Mouse (Mus musculus) heart, postnatal 10 days (tissue): ENCODE data around the gene Slc16a10. TPM values are rescaled to one million over a fixed set of nuclear protein-coding genes. Genes with fewer than 3 reads are reported as not detected.

Experiments used
- DNase-seq, 2 experiments: peaks; one replicate each; pipeline ENCODE4 v3.0.0; 2021
- intact Hi-C: fragments of 180-260 bp; cut with DNase I; formaldehyde crosslinking; loops from one replicate; pipeline ENCODE4 v1.15.1; 2025
- total RNA-seq, 2 experiments: library from RNA; stranded (reverse); gene quantifications; 2 replicates each; pipeline ENCODE4 v1.2.3; 2021

Gene Slc16a10
- total RNA-seq, 2 experiments from 2014 or later: 13.4 to 16.2 TPM

DNA sequence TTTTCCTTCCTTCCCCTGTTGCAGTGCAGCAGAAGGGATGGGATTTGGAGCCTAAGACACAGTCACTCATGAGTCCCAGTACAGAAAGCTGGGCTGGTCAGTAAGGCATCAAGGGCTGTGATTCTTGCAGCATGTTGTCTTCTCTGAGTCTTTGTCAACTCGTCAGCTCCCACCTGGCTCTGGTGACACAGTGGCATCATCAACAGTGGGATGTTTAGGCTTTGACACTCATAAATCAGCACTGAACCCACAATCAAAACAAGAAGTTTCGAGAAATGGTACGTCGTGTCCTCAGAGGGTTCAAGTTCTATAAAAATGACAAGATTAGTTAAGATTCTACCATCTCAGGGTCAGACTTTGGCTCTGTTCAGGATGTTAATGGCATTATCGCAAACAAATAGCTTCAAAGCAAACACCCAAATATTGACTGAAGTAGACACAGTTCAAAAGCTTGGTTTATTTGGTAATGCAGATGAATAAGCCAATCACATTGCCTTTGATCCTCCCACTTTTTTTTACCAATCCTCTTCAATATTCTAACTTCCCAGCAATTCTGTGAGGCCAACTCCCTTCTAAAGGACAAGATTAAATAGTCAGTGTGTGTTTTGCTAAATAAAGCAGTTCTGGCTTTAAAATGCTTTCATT lies 23.2 kb downstream of the Slc16a10 start:
- intact Hi-C loops: no loop called here
- no peak for DNase-seq

DNA sequence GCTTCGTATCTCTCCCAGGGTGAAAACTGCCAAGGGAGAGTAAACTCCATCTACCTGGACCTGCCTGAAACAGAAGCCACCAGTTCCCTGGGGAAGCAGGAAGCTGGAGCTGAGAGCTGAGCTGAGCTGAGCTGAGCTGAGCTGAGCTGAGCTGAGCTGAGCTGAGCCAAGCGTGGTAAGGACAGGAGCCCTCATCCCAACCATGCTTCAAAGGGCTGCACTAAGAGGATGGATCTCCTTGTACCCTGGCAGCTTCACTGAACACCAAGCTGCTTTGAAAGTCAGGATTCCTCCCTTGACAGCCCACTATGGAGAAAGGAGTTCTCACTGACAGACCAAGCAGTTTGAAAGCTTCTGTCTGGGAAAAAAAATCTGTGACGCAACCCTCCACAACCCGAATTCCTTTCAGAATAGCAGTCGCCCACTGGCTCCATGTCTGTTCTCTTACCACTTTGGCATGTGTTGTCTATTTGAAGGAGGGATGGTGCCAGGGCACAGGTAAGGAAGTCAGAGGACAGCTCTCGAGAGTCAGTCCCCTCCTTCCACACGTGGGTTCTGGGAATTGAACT lies 28.5 kb downstream of the Slc16a10 start:
- DNase-seq: no peak
- intact Hi-C loops: no loop called here

DNA sequence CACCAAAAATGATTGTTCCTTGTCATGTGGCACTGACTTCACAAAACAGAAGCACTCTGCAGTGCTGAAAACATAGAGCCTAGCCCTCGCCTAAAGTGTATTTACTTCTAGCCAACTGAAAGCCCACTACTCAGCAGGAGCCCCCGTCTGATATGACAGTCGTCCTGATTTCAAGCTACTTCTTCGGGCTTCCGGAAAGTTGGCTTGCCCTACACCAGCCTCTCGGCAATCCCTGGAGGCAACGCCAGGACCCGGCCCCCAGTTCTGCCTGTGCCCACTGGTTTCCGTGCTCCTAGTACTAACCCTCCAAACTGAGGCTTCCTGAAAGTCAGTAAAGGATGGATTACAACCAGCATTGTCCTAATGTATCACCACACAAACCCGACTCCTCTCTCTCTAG lies 29.8 kb downstream of the Slc16a10 start:
- intact Hi-C loops: no loop called here
- no peak for DNase-seq

DNA sequence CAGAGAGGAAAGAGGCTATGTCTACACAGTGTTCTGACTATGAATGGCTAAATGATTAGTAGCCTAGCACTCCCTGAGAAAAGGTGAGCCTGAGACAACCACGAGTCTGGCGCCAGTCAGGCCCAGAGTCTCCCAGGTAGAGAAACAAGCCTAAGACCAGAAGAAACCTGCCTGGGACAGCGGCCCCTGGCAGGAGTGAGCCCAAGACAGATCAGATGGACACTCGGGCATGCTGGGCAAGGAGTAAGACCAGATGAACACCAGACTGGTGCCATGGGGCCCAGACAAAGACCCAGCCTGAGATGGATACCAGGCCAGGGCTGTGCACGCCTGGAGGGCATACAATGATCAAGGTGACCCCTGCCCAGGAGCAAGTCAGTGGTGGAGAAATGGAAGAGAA lies 32.5 kb downstream of the Slc16a10 start:
- DNase-seq: no peak
- intact Hi-C loops: no loop called here

DNA sequence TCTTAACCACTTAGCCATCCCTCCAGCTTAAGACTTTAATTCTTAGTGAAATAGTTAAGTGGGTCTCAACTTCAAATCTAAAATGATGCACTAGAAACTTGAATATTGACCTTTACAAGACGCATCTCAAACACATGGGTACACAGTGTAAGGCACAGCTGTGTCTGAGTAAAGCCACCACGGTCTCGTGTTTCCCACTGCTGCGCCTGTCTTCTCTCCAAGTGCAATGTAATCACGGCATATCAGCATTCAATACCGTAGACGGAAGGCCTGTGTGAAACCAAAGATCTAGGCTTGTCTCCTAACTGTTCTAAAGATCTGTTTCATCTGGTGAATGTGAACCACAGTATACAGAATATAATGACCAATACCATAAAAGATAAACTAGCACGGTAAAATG lies 33.1 kb downstream of the Slc16a10 start:
- DNase-seq: no peak
- intact Hi-C loops: no loop called here

DNA sequence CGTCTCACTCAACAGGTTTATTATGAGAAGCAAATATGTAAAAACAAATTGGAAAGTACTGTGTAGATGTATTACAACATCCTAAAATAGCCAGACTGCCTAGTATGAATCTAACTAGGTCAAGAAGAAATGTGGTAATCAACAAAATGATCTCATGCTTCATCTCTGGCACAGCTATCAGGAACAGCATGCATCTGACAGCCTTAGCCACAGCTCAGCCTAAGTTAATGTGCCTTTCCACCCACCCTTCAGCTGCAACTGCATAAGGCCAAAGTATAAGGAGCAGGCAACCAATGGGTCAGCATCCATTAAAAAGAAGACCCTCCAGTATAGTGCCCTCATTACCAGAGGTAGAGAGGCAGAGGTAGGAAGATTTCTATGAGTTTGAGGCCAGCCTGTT lies 34.1 kb downstream of the Slc16a10 start:
- no peak for DNase-seq
- intact Hi-C loops: no loop called here

DNA sequence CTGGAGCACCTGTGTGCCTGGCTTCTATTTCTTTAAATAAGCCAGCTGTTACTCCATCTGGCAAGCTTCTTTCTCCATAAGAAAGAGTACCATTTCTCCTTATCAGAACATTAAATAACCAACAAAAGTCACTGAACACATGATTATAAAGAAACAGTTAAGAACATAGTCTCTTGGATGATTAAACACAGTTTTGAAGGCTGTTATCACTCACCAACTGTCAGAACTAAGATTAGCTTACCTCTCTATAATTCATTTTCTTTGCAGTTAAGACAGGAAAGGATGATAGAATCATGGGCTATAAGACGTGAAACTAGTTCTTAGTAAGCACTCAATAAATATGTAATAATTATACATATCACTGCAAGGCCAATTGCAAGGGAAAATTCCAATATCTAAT lies 36.9 kb downstream of the Slc16a10 start:
- intact Hi-C loops: no loop called here
- DNase-seq: no peak

DNA sequence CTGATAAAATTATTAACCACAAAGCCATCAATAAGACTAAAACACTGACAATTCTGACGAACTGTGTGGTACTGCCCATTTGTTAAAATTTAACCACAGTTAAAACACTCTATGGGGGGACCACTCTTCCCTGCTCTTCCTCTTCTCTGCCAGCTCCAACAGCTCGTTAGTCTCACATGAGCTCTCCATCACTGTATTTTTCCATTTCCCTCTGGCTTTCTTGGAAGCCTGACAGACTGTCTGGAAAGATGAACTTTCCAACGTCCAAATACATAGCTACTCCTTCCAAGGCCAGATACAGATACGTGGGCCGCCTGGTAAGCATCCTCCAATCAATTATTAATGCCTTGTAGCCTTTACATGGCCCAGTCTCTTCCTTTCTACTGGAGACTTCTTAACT lies 38.3 kb downstream of the Slc16a10 start:
- DNase-seq: peak; percentile 64 to 65
- intact Hi-C loops: no loop called here

DNA sequence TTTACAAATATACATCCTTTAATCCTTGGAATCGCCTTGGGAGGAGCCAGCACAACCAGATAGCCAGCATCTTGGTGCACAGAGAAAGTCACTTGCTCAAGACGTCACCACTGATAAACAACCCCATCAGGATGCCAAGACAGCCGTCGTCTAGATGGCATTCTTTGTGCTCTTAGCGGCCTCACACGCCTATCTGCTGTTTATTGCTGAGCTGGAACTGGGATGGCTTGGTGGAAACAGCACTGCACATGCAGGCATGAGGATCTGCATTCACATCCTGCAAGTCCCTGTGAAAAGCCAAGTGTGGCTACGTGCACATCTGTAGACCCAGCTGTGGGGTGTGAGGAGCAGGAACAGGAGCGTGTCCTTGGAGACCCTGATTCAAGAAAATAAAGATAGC lies 39.1 kb downstream of the Slc16a10 start:
- no peak for DNase-seq
- intact Hi-C loops: no loop called here

DNA sequence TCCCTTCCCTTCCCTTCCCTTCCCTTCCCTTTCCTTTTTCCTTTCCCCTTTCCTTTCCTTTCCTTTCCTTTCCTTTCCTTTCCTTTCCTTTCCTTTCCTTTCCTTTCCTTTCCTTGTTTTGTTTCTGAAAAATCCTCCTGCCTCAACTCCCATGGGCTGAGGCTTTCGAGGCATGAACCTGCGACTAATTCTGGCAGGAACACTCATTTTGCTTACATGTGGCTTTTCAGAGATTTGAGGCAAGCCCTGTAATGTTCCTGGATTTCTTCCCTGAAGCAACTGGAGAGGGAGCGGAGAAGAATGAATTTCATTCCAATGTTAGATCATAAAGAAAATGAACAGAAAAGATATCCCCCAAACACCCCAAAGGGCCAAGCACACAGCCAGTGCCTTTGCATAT lies 39.9 kb downstream of the Slc16a10 start:
- intact Hi-C loops: no loop called here
- no peak for DNase-seq

DNA sequence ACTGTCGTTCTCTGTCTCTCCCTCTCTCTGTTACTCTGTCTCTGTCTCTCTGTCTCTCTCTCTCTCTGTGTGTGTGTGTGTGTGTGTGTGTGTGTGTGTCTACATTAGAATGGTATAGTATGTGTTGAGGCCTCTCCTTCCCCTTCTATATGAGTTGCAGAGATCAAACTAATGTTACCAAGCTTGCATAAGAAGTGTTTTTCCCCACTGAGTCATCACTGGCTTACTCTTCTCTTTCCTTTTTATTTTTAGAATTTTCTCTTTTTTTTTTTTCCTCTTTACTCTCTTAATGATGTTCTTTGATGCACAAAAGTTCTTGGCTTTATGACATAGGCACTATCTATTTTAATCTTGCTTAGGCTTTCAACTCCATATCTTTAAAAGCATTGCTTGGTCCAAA lies 43.6 kb downstream of the Slc16a10 start:
- no peak for DNase-seq
- intact Hi-C loops: no loop called here

DNA sequence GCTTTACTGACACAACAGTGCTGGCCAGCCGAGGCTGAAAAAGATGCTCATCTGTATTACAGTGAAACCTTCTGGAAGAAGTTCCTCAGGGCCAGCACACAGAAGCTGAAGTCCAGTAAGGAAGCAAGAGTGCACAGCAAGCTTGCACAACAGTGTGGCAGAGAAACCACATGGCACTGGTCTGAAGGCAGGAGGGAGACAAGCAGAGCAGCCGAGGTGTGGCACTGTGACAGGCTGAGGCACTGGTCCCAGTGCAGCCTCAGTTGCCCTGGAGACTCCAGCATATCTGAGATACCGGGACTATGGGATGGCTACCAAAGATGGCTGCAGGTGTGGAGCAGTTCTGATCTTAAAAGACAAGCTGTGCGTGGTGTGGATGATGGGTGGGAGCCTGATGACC lies 44.5 kb downstream of the Slc16a10 start:
- intact Hi-C loops: no loop called here

DNA sequence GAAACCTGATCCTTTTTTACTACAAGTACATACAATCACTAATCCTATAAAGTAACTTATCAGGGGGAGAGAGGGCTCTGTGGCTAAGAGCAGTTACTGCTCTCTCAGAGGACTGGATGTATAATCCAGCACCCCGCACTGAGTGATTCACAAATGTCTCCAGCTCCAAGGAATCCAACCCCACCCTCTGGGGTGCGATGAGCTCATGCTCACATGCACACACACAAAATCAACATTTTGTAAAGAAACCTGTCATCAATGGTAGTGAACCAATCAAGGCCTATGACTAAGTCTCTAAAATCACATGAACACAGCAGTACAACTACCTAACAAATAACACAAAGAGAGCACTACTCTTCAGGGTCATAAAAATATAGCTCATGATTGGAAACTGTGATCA lies 47.3 kb downstream of the Slc16a10 start:
- intact Hi-C loops: loop anchor here (5.0 kb wide), 1 partner anchor 43 kb away; no protein-coding TSS in a partner anchor

More for the DNA sequence above, 44.5 kb downstream of the Slc16a10 start:
- no peak for DNase-seq

DNA sequence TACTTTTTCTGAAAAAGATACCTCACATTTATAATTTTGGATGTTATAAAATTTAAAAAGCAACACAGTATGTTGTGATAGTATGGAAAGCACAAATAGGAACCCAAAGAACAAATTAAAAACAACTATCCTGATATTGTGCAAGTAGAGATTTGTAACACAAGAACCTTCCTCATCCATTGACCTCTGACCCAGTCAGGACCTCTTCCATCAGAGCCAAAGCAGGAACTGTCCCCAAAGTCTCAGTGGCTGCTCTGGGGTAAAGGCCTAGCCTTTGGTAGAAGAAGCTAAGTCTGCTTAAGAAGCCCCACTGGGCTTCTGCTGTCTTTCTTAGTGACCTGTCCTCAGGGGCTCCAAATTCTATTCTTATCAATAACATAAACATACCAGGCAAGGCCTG lies 48.5 kb downstream of the Slc16a10 start:
- intact Hi-C loops: loop anchor here (5.0 kb wide), 1 partner anchor 44 kb away; no protein-coding TSS in a partner anchor
- DNase-seq: no peak

More for the DNA sequence above, 47.3 kb downstream of the Slc16a10 start:
- no peak for DNase-seq

DNA sequence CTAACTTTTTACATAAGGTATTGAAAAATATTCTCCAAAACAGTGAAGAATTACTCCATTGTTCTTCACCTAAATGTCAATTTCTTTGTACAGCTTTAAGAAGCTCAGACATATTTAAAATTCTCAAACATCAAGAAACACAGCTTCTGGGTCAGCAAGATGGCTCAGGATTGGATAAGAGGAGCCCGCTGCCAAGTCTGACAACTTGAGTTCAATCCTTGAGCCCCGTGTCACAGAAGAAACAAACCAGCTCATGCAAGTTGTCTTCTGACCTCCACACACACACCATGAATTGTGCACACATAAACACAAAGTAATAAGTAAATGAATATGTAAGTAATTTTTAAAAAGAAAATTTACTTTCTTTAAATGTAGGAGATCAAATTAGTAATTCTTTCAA lies 50.6 kb downstream of the Slc16a10 start:
- intact Hi-C loops: loop anchor here (5.0 kb wide), 1 partner anchor 46 kb away; no protein-coding TSS in a partner anchor
- DNase-seq: no peak

DNA sequence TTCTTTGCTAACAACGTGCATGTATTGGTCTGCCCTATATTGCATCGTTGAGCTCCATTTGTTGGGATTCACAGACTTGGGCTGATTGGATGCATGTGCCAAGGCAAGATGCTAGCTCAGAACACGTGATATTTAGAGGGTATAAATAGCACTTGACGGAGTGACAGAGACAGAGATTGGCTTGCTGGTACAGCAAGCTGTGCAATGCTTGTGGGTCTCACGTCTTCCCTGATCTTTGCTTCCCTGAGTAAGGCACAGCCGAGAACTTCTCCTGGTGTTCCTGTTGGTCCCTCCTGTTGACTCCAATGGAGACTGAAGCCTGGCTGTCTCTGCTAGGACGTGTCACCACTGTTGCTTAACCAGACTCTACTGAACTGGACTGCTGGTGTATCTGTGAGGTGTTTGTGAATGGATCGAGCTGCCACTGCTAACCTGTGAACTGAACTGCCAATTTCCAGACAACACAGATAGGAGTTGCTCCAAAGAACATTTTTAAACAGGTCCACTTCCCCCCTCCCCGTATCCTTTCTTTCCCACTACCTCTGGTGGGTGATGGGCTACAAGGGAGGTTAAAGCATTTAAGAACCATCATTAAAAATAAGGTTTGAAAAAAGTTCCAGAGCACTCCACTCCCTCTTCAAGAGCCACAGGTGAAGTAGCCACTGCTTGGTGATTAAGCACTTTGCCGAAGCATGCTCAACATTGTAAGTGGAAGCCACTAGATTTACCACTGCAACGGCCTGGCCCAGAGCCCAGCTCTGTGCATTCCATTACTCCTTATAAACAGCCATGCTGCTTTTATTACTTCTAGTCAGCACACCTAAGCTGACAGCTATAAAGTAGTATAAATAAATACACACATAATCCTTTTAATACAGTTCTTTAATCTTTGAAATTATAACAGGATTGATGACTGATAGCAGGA lies 51.3 kb downstream of the Slc16a10 start:
- intact Hi-C loops: loop anchor here (5.0 kb wide), 1 partner anchor 47 kb away; no protein-coding TSS in a partner anchor
- DNase-seq: peak; percentile 64 to 74

DNA sequence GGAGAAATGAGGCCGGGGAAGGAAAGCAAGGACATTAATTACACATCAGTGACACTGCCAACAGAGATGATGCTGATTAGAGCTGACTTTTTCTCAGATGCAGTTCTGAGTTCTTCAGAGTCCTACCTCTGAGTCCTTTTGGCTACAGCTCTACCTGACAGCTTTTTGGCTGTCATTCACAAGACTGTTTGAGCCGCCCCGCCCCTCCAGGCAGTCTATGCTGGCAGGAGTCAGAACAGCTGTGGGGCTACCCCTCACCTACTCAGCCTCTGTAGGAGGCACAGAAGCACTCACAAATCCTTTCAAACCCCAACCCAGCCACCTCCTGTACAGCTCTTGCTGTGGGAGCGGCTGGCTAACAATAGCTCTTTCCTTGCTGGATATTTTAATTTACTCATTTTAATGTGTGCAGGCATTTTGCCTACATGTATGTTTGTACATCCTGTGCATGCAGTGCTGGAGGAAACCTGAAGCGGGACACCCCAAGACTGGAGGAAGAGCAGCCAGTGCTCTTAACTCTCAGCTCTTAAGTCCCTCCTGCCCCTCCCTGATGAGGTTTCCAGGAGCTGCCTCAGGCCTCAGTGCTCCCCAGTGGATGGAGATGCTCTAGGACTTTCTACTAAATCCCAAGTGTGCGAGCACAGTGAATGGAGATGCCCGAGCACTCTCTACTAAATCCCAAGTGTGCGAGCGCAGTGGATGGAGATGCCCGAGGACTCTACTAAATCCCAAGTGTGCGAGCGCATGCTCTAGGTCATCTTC lies 57.5 kb downstream of the Slc16a10 start:
- peak; percentile 56 to 68 for DNase-seq
- intact Hi-C loops: no loop called here

DNA sequence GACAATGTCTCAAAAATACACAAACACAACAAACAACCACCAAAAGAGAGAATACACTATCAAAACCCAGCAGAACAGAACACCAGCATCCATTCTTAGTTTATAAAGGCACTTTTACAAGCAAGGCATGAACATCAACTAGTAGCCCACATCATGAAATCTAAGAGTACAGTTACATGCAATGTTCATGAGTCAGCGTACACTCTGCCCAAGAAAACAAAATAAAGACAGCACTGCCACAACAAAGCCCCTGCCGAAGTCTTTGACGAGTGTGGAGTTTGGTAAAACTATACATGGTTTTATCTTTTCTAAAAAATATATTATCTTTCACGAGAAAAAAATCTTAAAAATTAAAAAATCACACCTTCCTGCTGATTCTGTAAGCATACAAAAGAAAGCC lies 58.5 kb downstream of the Slc16a10 start:
- intact Hi-C loops: no loop called here
- no peak for DNase-seq

DNA sequence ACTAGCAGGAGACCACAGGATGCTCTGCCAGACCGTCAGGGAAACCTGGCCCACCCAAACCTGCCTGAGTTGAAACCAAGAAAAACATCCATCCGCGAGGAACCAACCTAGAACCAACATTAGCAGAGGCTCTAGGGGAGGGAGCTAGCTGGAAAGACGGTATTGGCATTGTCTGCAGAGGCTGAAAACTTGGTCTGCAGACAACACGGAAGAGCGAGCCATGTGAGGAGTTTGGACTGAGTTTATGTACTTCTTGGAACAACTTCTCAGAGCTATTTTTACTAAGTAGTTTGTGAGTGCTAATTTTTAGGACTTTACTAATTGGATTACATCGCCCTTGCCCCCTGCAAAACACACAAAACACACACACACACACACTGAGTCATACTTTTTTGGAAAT lies 59.4 kb downstream of the Slc16a10 start:
- peak in 1 of 2 experiments; percentile 47 for DNase-seq
- intact Hi-C loops: no loop called here

DNA sequence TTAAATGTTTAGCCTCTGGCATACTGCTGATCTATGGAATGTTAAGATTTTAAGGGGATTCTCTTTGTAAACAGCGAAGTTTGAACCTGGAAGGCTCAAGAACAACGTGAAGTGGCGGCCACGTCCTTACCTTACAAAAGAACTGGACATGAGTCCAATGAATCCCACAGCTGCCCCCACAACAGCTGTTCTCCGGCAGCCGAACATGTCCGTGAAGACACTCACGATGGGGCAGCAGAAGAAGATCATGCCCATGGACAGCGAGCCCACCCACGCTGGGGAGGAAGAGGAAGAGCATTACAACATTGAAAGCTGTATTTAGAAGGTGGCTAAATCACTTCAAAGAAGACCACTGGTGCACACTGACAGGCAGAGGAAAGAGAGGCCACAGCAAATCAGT lies 61.5 kb downstream of the Slc16a10 start:
- no peak for DNase-seq
- intact Hi-C loops: no loop called here

DNA sequence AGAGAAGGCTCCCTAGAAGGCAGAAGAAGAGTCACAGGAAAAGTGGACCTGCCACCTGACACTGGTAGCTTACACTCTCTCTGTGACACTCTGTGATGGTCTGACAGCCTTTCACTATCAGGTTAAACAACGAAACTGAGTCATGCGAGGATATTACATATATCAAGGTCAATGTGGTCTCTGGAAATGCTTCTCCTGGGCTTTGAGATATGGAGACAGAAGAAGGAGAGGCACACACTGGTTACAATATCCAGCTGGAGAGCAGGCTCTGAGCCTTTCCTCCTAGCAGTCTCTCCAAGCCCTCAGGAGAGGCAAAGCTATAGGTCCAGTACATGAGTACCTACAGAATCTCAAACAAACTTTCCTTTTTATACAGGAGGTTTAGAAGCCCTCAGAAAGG lies 62.8 kb downstream of the Slc16a10 start:
- intact Hi-C loops: no loop called here
- DNase-seq: no peak
